Mouse (Mus musculus): ENCODE measurements at regions not wholly inside any gene's neighbourhood (a gene's known extent, or its start where the extent isn't known, plus 50 kb on each side); places are given as distances from the start of the nearest gene placed in this dataset.

DNA sequence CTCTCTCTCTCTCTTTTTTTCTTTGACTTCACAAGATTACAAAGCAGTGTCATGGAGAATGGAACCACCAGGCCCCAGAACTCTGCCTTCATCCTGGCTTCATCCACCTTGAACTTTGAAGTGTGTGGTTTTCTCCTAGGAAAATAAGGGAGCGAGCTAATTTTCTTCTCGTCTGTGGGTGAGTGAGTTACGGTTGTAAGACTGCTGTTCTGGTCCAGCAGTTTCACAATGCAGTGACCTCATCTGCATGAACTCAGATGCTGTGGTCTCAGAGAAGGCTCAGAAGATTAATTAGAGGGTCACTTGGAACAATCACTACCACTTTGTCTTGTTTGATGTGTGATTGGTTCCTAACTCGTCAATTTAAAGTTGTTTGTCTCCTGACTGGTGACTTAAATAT is 103.1 kb upstream of the Stc2 start:
- no peak for ATAC-seq (ENCODE audit: extremely low read depth, insufficient number of reproducible peaks, low FRiP score, low TSS enrichment)
- Histone ChIP-seq H3K4me1 (no peaks in the 10 kb centered on the region), H3K4me3 (no peak overlapping the region), H3K9ac (no peak overlapping the region), H3K27me3 (replicated peaks) (no peaks in the 10 kb centered on the region), H3K9me3 (no peaks in the 10 kb centered on the region), H3K36me3 (no peaks in the 10 kb centered on the region), H3K4me2 (no peak overlapping the region), H3K27ac (replicated peaks) (no peak overlapping the region)
- 67% methylated on average over 4 of the region's 4 CpGs for WGBS

GRCm38 (mm10) chr11:31470681-31471414 is 101.0 kb upstream of the Stc2 start:
- Histone ChIP-seq H3K4me3 (no peak overlapping the region), H3K4me2 (no peak overlapping the region), H3K9me3 (no peaks in the 10 kb centered on the region), H3K9ac (no peak overlapping the region), H3K27ac (replicated peaks) (no peak overlapping the region), H3K36me3 (no peaks in the 10 kb centered on the region), H3K27me3 (replicated peaks) (no peaks in the 10 kb centered on the region), H3K4me1 (no peaks in the 10 kb centered on the region)
- ATAC-seq (ENCODE audit: extremely low read depth, insufficient number of reproducible peaks, low FRiP score, low TSS enrichment), result no peak
- WGBS, result 68% methylated on average over 2 of the region's 2 CpGs

- 0 out of 2 replicates have a peak, but pooled peaks cover 8% of the 10 kb centered on the region for H3K4me1 ChIP-seq
- no peaks in the 10 kb centered on the region for H3K9me3 ChIP-seq
- no peak for ATAC-seq (ENCODE audit: extremely low read depth, insufficient number of reproducible peaks, low FRiP score, low TSS enrichment)
- no peak overlapping the region for H3K27ac ChIP-seq (replicated peaks)
- H3K9ac ChIP-seq, result no peak overlapping the region
- H3K4me3 ChIP-seq, result no peak overlapping the region
- H3K27me3 ChIP-seq (replicated peaks), result no peaks in the 10 kb centered on the region
- no peaks in the 10 kb centered on the region for H3K36me3 ChIP-seq
- WGBS, result 85% methylated on average over 1 of the region's 1 CpGs
- no peak overlapping the region for H3K4me2 ChIP-seq
These were observed 95.0 kb upstream of the Stc2 start for GRCm38 (mm10) chr11:31464844-31465243.

- Histone ChIP-seq H3K9ac (no peak overlapping the region), H3K4me3 (no peak overlapping the region), H3K9me3 (no peaks in the 10 kb centered on the region), H3K27ac (replicated peaks) (no peak overlapping the region), H3K36me3 (no peaks in the 10 kb centered on the region), H3K4me1 (0 out of 2 replicates have a peak, but pooled peaks cover 8% of the 10 kb centered on the region), H3K27me3 (replicated peaks) (no peaks in the 10 kb centered on the region), H3K4me2 (no peak overlapping the region)
- ATAC-seq (ENCODE audit: extremely low read depth, insufficient number of reproducible peaks, low FRiP score, low TSS enrichment), result no peak
These were observed 92.6 kb upstream of the Stc2 start for GRCm38 (mm10) chr11:31462440-31462839.

DNA sequence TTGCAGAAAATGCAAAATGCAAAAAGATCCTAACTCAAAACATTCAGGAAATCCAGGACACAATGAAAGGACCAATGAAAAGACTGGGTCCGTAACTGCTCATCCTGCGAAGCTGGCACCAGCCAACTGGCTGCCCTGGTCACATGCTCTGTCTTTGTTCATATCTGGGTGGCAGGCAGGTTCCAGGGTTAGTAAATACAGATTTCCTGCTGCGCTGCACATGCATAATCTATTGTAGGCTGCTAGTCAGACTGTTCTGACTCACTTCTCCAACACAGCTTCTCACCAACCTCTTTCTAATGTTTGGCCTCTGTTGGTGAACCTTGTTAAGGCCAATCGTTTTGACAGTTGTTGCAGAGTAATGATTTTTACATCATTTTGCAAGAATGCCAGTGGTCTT is 92.0 kb upstream of the Stc2 start:
- H3K4me1 ChIP-seq, result 0 out of 2 replicates have a peak, but pooled peaks cover 8% of the 10 kb centered on the region
- H3K4me3 ChIP-seq, result no peak overlapping the region
- 68% methylated on average over 4 of the region's 4 CpGs for WGBS
- no peak overlapping the region for H3K4me2 ChIP-seq
- no peaks in the 10 kb centered on the region for H3K9me3 ChIP-seq
- no peak for ATAC-seq (ENCODE audit: extremely low read depth, insufficient number of reproducible peaks, low FRiP score, low TSS enrichment)
- no peaks in the 10 kb centered on the region for H3K27me3 ChIP-seq (replicated peaks)
- no peak overlapping the region for H3K27ac ChIP-seq (replicated peaks)
- H3K9ac ChIP-seq, result no peak overlapping the region
- H3K36me3 ChIP-seq, result no peaks in the 10 kb centered on the region

DNA sequence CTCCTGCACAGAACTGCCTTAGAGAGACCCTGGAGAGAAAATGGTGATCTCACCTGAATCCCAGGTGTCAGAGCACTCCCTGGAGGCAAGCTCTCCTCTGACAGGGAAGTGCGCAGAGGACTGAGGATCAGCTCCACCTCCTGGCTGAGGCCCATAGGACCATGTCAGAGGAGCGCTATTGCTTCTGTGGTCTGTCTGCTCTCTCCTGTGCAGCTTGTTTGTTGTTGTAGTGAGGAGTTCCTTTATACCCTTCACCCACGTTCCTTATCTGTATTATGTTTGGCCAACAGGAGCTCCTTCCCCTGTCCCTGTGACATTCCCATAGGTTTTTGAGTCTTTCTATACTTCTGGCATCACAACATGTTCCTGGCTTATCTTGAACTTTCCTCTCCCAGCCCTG is 91.5 kb upstream of the Stc2 start:
- no peak for ATAC-seq (ENCODE audit: extremely low read depth, insufficient number of reproducible peaks, low FRiP score, low TSS enrichment)
- no peak overlapping the region for H3K4me3 ChIP-seq
- H3K27me3 ChIP-seq (replicated peaks), result no peaks in the 10 kb centered on the region
- H3K4me1 ChIP-seq, result 0 out of 2 replicates have a peak, but pooled peaks cover 8% of the 10 kb centered on the region
- peak overlapping the region; percentile 24; the same call in 1 of the 2 replicates for H3K27ac ChIP-seq (replicated peaks)
- 46% methylated on average over 3 of the region's 3 CpGs for WGBS
- H3K9ac ChIP-seq, result no peak overlapping the region
- H3K4me2 ChIP-seq, result no peak overlapping the region
- no peaks in the 10 kb centered on the region for H3K36me3 ChIP-seq
- H3K9me3 ChIP-seq, result no peaks in the 10 kb centered on the region

DNA sequence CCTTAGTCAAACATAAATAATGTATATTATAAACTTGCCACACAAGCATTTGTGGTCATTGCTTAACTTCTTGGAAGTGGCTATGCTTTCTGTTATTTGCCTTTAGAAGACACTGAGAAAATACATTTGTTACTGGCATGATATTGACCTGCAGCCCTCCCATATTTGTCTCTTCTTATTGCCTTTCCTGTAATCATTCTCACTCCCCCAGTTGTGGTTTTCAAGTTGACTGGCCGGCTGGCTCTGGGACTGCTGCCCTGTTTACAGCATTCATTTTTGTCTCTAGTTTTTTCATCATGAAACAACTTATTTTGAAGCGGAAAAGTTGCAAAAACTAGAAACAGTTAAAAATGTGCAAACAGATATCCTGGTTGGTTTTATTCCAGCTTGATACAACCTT is 57.5 kb upstream of the Stc2 start:
- 76% methylated on average over 2 of the region's 2 CpGs for WGBS
- no peaks in the 10 kb centered on the region for H3K36me3 ChIP-seq
- H3K4me1 ChIP-seq, result no peaks in the 10 kb centered on the region
- H3K4me2 ChIP-seq, result no peak overlapping the region
- no peak overlapping the region for H3K4me3 ChIP-seq
- H3K9me3 ChIP-seq, result no peaks in the 10 kb centered on the region
- no peak for ATAC-seq (ENCODE audit: extremely low read depth, insufficient number of reproducible peaks, low FRiP score, low TSS enrichment)
- H3K27me3 ChIP-seq (replicated peaks), result no peaks in the 10 kb centered on the region
- H3K9ac ChIP-seq, result no peak overlapping the region
- no peak overlapping the region for H3K27ac ChIP-seq (replicated peaks)

All from heart, embryonic 13.5 days (tissue).